Mouse (Mus musculus) cerebellum, adult 2 months (tissue): ENCODE results near the gene Ankrd42. TPM values are rescaled to one million over a fixed set of nuclear protein-coding genes. Genes with fewer than 3 reads are reported as not detected.
A peak's percentile ranks its signal among the peaks of the same experiment; 100 is the strongest.

Experiments used
- DNase-seq, 2 experiments: peaks; one replicate each; pipeline ENCODE4 v3.0.0; 2021
- H3K27ac ChIP-seq: fragments of 200-500 bp; 2 replicates; pipeline ENCODE4 v1.5.1; 2012; ENCODE audit warnings: low read length, control low read depth, inconsistent platforms; ENCODE audit not compliant: insufficient read depth
- H3K27me3 ChIP-seq: fragments of 200-500 bp; 2 replicates; pipeline ENCODE4 v1.6.1; 2012; ENCODE audit warnings: inconsistent platforms, mild to moderate bottlenecking, low read length, moderate library complexity; ENCODE audit not compliant: control insufficient read depth, insufficient read depth
- H3K4me1 ChIP-seq: fragments of 200-500 bp; 2 replicates; pipeline ENCODE4 v1.6.1; 2011; ENCODE audit warnings: low read length; ENCODE audit not compliant: control insufficient read depth, insufficient read depth
- H3K4me3 ChIP-seq: fragments of 200-500 bp; replicated peaks from 2 replicates; pipeline ENCODE3; 2011; ENCODE audit warnings: mild to moderate bottlenecking, low read depth, low read length, control low read depth; ENCODE audit not compliant: insufficient read depth
- CTCF ChIP-seq: fragments of 200-500 bp; IDR thresholded peaks from 2 replicates; pipeline ENCODE4 v1.5.1; 2011; ENCODE audit warnings: low read depth, mild to moderate bottlenecking, control low read depth, low read length, moderate library complexity, borderline replicate concordance; ENCODE audit not compliant: insufficient read depth
- POLR2A ChIP-seq: fragments of 200-500 bp; IDR thresholded peaks from 2 replicates; pipeline ENCODE4 v1.6.1; 2011; ENCODE audit warnings: low read length, control low read depth, borderline replicate concordance; ENCODE audit not compliant: insufficient read depth
- WGBS: fragments of 180-500 bp; shearing (Covaris S2); methylation state at CpG from one replicate; pipeline ENCODE4 v1.1.7; 2018; 5-methylcytosine and 5-hydroxymethylcytosine counted together
- polyA plus RNA-seq: library from polyadenylated mRNA; depleted of rRNA; stranded (reverse); fragments of >200 nt; gene quantifications from 2 replicates; pipeline ENCODE4 v1.2.3, GENCODE M21; 2012; rRNA removed

The Ankrd42 gene
- polyA plus RNA-seq, 1 experiment = 9.3 TPM

GRCm38 (mm10) chr7:92558744-92559143 is 78.2 kb downstream of the Ankrd42 start:
- no peak overlapping the region for H3K27ac ChIP-seq
- H3K27me3 ChIP-seq = no peaks in the 10 kb centered on the region
- TF ChIP-seq POLR2A = no peak
- no peak for TF ChIP-seq CTCF
- WGBS = 91% methylated on average over 2 of the region's 2 CpGs
- H3K4me3 ChIP-seq = no peak overlapping the region
- H3K4me1 ChIP-seq = no peaks in the 10 kb centered on the region
- DNase-seq = no peak

GRCm38 (mm10) chr7:92550990-92551392 is 86.0 kb downstream of the Ankrd42 start:
- no peaks in the 10 kb centered on the region for H3K27me3 ChIP-seq
- peak in 1 of 2 experiments; percentile 55 for DNase-seq
- no peaks in the 10 kb centered on the region for H3K4me1 ChIP-seq
- TF ChIP-seq CTCF (peak; percentile 2; the same call in 1 of the 2 replicates), POLR2A (no peak)
- WGBS = 33% methylated on average over 4 of the region's 4 CpGs
- H3K27ac ChIP-seq = no peak overlapping the region
- no peak overlapping the region for H3K4me3 ChIP-seq

- Histone ChIP-seq H3K4me1 (no peaks in the 10 kb centered on the region), H3K4me3 (no peak overlapping the region), H3K27ac (no peak overlapping the region), H3K27me3 (no peaks in the 10 kb centered on the region)
- WGBS = 85% methylated on average over 6 of the region's 6 CpGs
- no peak for TF ChIP-seq CTCF
- no peak for TF ChIP-seq POLR2A
- DNase-seq = no peak
Measured at GRCm38 (mm10) chr7:92550248-92550989, 86.5 kb downstream of the Ankrd42 start.

- no peak for TF ChIP-seq POLR2A
- TF ChIP-seq CTCF = no peak
- Histone ChIP-seq H3K27ac (no peak overlapping the region), H3K4me3 (no peak overlapping the region), H3K27me3 (no peaks in the 10 kb centered on the region), H3K4me1 (no peaks in the 10 kb centered on the region)
- DNase-seq = no peak
- 84% methylated on average over 2 of the region's 2 CpGs for WGBS
Measured at GRCm38 (mm10) chr7:92546763-92547162, 90.2 kb downstream of the Ankrd42 start.

GRCm38 (mm10) chr7:92532351-92533036 is 104.4 kb downstream of the Ankrd42 start:
- Histone ChIP-seq H3K27ac (no peak overlapping the region), H3K27me3 (no peaks in the 10 kb centered on the region), H3K4me3 (no peak overlapping the region), H3K4me1 (peaks cover 3% of the 10 kb centered on the region; the same call in 1 of the 2 replicates)
- no peak for DNase-seq
- TF ChIP-seq POLR2A (no peak), CTCF (no peak)
- 40% methylated on average over 6 of the region's 6 CpGs for WGBS

Other genes with a start within 250 kb of the Ankrd42 start
- gene Ccdc90b, start 76.0 kb downstream of the Ankrd42 start, polyA plus RNA-seq = 21.0 and 22.0 TPM in 2 replicates
- 34.9 and 37.7 TPM in 2 replicates for gene Pcf11, start 32.8 kb upstream of the Ankrd42 start, polyA plus RNA-seq
- gene Rab30, start 104.5 kb upstream of the Ankrd42 start, polyA plus RNA-seq = 20.8 and 23.0 TPM in 2 replicates
- gene Ddias, start 237.1 kb upstream of the Ankrd42 start, polyA plus RNA-seq = 0.20 and 0.21 TPM in 2 replicates
- gene Prcp, start 237.3 kb upstream of the Ankrd42 start, polyA plus RNA-seq = 8.7 and 9.9 TPM in 2 replicates